Mouse (Mus musculus) CD4-positive helper T cell, adult 2 months (primary cell): ENCODE data around the gene Med8.

Source experiments
- DNase-seq: peaks from one replicate; pipeline ENCODE4 v3.0.0-alpha.2; 2012; ENCODE audit warnings: low read depth, missing footprints, low spot score

Med8 gene

GRCm38 (mm10) chr4:118409142-118409900 lies at the start of gene Med8, which contains the start of gene Szt2:
Gene Med8, plus strand, starts transcription at chr4:118409337.
Gene Szt2, minus strand, starts transcription at chr4:118409273.
- peak; percentile 95 for DNase-seq

GRCm38 (mm10) chr4:118359896-118360720 lies 49.0 kb upstream of the Med8 start:
- DNase-seq, result peak; percentile 79

- DNase-seq, result no peak
These were observed 47.7 kb upstream of the Med8 start for GRCm38 (mm10) chr4:118361451-118361850.

- no peak for DNase-seq
These were observed 46.3 kb upstream of the Med8 start for GRCm38 (mm10) chr4:118362879-118363278.

GRCm38 (mm10) chr4:118363985-118364384 lies 45.2 kb upstream of the Med8 start:
- no peak for DNase-seq

- no peak for DNase-seq
These were observed 44.5 kb upstream of the Med8 start for GRCm38 (mm10) chr4:118364641-118365040.

GRCm38 (mm10) chr4:118365991-118366390 lies 43.1 kb upstream of the Med8 start:
- DNase-seq, result no peak

- no peak for DNase-seq
These were observed 41.6 kb upstream of the Med8 start for GRCm38 (mm10) chr4:118367551-118367950.

- DNase-seq, result no peak
These were observed 40.5 kb upstream of the Med8 start for GRCm38 (mm10) chr4:118368616-118369015.

GRCm38 (mm10) chr4:118371822-118372221 lies 37.3 kb upstream of the Med8 start:
- no peak for DNase-seq

GRCm38 (mm10) chr4:118375999-118376398 lies 33.1 kb upstream of the Med8 start:
- no peak for DNase-seq

GRCm38 (mm10) chr4:118383271-118383670 lies 25.9 kb upstream of the Med8 start:
- no peak for DNase-seq

- DNase-seq, result no peak
These were observed 21.8 kb upstream of the Med8 start for GRCm38 (mm10) chr4:118387316-118387715.

- no peak for DNase-seq
These were observed 19.0 kb upstream of the Med8 start for GRCm38 (mm10) chr4:118390146-118390545.

- no peak for DNase-seq
These were observed 14.6 kb upstream of the Med8 start for GRCm38 (mm10) chr4:118394505-118394904.

GRCm38 (mm10) chr4:118395289-118395688 lies 13.8 kb upstream of the Med8 start:
- no peak for DNase-seq

- DNase-seq, result no peak
These were observed 12.7 kb upstream of the Med8 start for GRCm38 (mm10) chr4:118396433-118396832.

- no peak for DNase-seq
These were observed 10.7 kb upstream of the Med8 start for GRCm38 (mm10) chr4:118398400-118398799.

GRCm38 (mm10) chr4:118401421-118401820 lies 7.7 kb upstream of the Med8 start:
- DNase-seq, result no peak

GRCm38 (mm10) chr4:118401918-118402317 lies 7.2 kb upstream of the Med8 start:
- DNase-seq, result no peak

- no peak for DNase-seq
These were observed 6.4 kb upstream of the Med8 start for GRCm38 (mm10) chr4:118402701-118403100.

GRCm38 (mm10) chr4:118410871-118411270 lies 1.7 kb downstream of the Med8 start:
- no peak for DNase-seq

GRCm38 (mm10) chr4:118413553-118413952 lies 4.4 kb downstream of the Med8 start:
- no peak for DNase-seq
